Mouse (Mus musculus) telencephalon, adult 2 months (tissue): ENCODE measurements around the gene Skint3.
"Not testable (repeated sequence)": the region's sequence is repeated elsewhere in the genome, so short reads cannot be mapped to it uniquely, and the experiment has no call there.

ENCODE experiments used
- DNase-seq: peaks from one replicate; pipeline ENCODE4 v3.0.0-alpha.2; 2011; ENCODE audit warnings: low read depth, low spot score

The Skint3 gene

DNA sequence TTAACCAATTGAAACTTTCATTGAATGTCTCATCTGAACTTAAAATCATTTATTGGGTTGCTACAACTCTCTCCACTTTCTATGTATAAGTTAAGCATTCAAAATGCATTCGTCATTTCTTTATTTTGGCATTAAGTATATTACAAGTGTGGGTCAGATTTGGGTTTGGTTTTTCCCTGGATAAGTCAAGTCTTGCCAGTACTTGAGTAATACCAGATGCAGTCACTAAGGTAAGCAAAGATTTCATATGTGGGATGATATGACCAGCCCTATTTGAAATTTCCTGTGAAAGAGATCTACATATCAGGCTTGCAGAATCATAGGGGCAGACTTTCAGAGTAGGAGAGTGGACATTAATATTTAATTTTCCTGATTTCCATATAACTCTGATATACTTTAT is at the start of gene Skint3:
Skint3 (plus strand) TSS at position 301 of the 400 bp plus-strand sequence.
- DNase-seq: no peak

DNA sequence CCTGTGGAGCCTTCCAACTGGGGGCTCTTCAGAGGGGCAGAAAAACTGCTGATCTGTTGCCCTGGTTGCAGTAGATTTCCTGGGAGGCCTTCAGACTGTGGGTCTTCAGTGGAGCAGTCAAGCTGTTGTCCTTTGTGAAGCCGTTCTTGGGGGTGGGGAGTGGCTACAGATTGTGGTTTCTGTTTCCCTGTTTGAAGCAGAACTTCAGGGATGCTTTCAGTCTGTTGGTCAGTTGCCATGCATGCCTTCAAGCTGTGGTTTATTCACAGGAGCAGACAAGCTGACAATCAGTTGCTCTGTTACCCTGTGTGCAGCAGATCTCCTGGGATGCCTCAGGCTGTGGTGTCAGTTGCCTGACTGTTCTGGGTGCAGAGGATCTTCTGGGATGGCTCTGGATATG is 11.4 kb downstream of the Skint3 start:
- no peak for DNase-seq

DNA sequence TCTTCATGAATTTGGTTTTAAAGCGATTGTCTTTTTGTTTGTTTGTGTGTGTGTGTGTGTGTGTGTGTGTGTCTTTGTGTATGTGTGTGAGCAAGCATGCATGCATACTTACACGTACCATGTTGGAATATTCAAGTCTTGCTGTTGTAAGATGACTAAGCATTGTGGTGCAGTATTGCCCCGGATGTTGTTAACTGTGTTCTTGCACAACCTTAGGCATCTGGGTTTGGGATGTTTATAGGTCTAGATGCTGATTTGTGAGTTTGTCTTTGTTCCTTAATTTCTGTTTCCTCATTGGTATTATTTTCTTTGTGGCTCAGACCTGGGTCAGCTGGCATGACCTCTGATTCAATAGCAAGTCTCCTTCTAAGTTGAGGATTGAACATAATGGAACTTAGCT is 11.9 kb downstream of the Skint3 start:
- no peak for DNase-seq

DNA sequence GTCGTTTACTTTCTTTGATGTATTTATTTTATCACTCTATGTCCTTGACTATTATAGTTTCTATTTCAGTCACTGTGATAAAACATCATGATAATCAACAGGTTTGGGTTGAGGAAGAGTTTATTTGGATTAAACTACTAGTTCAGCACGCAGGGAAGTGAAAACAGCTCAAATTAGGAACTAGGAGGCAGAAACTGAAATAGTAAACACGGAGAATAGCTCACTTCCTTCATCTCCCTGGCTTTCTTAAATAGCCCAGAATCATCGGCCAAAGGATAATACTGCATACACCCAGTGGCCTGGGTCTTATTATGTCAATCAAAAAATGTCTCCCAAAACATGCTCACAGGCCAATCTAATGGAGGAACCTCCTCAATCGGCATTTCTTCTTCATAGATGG is 24.0 kb downstream of the Skint3 start:
- DNase-seq: no peak

DNA sequence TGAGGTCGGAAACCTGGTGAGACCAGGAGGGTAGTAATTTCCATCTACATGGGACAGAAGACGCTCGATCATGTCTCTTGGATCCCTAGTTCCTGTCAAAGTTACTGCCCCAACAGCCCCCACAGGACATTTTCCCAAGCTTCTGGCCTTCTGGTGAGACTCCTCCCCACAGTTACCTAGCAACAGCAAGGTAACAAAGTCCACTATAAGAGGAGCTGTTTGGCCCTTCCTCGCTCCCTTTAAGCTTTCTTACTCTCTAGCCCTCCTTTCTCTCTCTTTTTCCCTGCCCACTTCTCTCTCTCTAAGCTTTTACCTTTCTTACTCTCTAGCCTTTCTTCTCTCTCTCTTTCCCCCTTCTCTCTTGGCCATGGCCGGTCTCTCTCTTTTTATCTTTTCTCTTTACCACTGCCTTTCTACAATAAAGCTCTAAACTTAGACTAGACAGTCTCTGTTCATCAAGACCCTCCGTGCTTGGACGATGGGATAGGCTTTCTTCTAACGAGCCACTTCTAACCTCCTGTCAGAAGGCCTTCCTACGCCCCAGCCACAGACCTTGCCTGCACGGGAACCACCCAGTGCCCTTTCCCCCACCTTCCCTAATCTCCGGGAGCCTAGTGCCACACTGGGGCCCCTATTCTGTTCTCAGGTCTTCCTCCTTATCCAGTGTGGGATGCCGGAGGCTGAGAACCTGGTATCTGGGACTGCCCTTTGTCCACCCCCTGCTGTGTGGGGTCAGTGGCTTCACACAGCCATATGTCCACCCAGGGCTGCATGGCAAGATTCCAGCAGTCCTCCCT is 55.3 kb downstream of the Skint3 start:
- no peak for DNase-seq

DNA sequence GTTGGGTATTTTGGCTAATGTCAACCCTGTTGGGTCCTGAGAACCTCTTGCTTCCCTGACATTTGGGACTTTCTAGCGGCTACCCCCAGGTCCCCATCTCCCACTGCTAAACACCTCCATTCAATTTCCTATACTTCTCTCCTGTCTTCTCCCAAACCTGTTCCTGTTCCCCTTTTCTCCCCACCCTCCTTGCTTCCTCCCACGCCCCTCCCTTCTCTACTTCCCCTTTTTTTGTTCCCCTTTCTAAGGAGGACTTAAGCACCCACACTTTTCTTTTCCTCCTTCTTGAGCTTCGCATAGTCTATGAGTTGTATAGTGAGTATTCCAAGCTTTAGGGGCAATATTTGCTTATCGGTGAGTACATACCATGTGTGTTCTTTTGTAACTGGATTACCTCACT is 56.4 kb downstream of the Skint3 start:
- peak; percentile 15 for DNase-seq

DNA sequence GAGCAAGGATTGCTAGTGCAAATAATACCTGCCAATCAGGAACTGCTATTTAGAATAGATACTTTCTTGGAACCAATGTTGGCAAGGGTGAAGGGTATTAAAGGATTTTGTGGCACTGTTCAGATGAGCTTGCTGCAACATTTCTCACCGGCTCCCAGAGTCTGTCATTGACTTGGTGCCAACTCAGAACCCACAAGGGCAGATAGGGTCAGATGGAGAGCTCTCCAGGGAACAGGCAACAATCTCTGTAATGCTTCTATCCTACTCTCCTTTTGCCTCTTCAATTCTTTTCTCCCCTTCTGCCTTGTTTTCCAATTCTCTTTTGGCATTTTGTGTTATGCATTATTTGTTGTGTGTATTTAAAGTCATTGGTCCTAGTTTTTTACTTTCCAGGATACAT is 70.3 kb downstream of the Skint3 start:
- no peak for DNase-seq

DNA sequence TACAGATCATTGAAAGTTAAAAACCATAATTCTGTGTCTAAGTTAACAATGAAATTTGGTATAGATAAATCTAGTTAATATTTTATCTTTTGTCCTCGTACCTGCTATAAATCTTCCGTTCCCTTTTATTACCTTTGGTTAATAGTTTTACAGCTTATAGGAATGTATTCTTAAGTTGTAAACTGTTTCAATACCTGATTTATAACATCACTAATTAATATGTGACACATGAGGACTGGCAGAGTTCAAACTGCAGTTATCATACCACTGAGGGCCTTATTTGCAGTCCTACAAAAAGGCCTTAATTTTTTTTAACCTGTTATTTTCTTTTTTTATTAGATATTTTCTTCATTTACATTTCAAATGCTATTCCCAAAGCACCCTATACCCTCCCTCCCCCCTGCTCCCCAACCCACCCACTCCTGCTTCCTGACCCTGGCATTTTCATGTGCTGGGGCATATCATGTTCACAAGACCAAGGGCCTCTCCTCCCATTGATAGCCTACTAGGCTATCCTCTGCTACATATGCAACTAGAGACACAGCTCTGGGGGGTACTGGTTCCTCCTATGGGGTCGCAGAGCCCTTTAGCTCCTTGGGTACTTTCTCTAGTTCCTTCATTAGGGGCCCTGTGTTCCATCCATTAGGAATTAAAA is 70.9 kb downstream of the Skint3 start:
- no peak for DNase-seq

DNA sequence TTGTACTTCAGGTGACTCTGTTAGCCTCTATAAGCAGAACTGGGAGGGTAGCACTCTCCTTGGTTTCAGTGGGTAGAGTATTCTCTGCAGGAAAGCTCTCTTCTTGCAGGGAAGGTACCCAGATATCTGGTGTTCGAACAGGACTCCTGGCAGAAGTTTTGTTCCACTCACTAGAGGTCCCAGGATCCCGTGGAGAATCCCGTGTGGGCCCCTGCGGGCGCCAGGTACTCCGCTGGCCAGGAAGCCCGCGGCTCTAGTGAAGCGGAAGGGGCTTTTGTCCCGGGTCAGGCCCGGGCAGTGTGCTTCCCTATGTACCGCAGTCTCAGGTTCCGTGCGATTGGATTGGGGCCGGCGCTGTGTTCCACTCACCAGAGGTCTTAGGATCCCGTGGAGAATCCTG is 117.1 kb downstream of the Skint3 start:
- DNase-seq: not testable (repeated sequence)
